ENCODE assay signal across 8 mouse cellular contexts in genomic region chr9:71663421-71664217, GRCm38 (mm10).
A peak's percentile ranks its signal among the peaks of the same experiment; 100 is the strongest.
DNase-seq lines count a peak whose midpoint lies in the region; ATAC-seq lines count a peak whose summit lies in the region.

No protein-coding gene starts in this region.

- no peaks in the 10 kb centered on the region for H3K9me3 ChIP-seq in heart, embryonic 15.5 days (replicated peaks)
- H3K9me3 ChIP-seq in midbrain, embryonic 16.5 days (replicated peaks; ENCODE audit: control insufficient read depth, low read length, poor library complexity, severe bottlenecking), result no peaks in the 10 kb centered on the region

- no peak overlapping the region for H3K9ac ChIP-seq in heart, embryonic 15.5 days
- no peak overlapping the region for H3K9ac ChIP-seq in midbrain, embryonic 16.5 days (ENCODE audit: low read depth, low read length)

- no peak overlapping the region for H3K4me2 ChIP-seq in heart, embryonic 15.5 days
- no peak overlapping the region for H3K4me2 ChIP-seq in midbrain, embryonic 16.5 days (ENCODE audit: low read length)

- H3K79me2 ChIP-seq in macrophage (ENCODE audit: inconsistent target), result no peaks in the 10 kb centered on the region

- 41% methylated on average over 11 of the region's 11 CpGs for WGBS in heart, embryonic 15.5 days
- 78% methylated on average over 11 of the region's 11 CpGs for WGBS in macrophage (ENCODE audit: missing documents)
- 70% methylated on average over 11 of the region's 11 CpGs for WGBS in midbrain, embryonic 16.5 days

- ATAC-seq in heart, embryonic 15.5 days (replicated peaks; ENCODE audit: insufficient number of reproducible peaks, insufficient read depth, low FRiP score, low read depth), result peak; percentile 53
- ATAC-seq in midbrain, embryonic 16.5 days, result no peak

- peak; percentile 26 for DNase-seq in adrenal gland, adult 2 months
- no peak for DNase-seq in adrenal gland, postnatal 14 days
- peak; percentile 77 to 88 for DNase-seq in kidney, postnatal 36 days
- no peak for DNase-seq in right cerebral cortex, postnatal 25 days
- DNase-seq in layer of hippocampus, adult 8-10 months (ENCODE audit: low spot score in 2 of 2), result no peak

- H3K36me3 ChIP-seq in heart, embryonic 15.5 days, result no peaks in the 10 kb centered on the region
- H3K36me3 ChIP-seq in macrophage (ENCODE audit: inconsistent target), result no peaks in the 10 kb centered on the region
- no peaks in the 10 kb centered on the region for H3K36me3 ChIP-seq in midbrain, embryonic 16.5 days (ENCODE audit: control insufficient read depth, insufficient read depth, low read length)

- H3K27ac ChIP-seq in heart, embryonic 15.5 days, result peak overlapping the region; percentile 63
- peak overlapping the region; percentile 51 for H3K27ac ChIP-seq in macrophage
- no peak overlapping the region for H3K27ac ChIP-seq in midbrain, embryonic 16.5 days (ENCODE audit: low read length)

- peaks cover 61% of the 10 kb centered on the region for H3K4me1 ChIP-seq in heart, embryonic 15.5 days (replicated peaks)
- H3K4me1 ChIP-seq in midbrain, embryonic 16.5 days (ENCODE audit: control insufficient read depth, insufficient read depth, low read length), result no peaks in the 10 kb centered on the region

- H3K27me3 ChIP-seq in heart, embryonic 15.5 days, result no peaks in the 10 kb centered on the region
- H3K27me3 ChIP-seq in midbrain, embryonic 16.5 days (ENCODE audit: control insufficient read depth, insufficient read depth, low read depth, low read length), result no peaks in the 10 kb centered on the region

- H3K4me3 ChIP-seq in heart, embryonic 15.5 days, result no peak overlapping the region
- H3K4me3 ChIP-seq in macrophage (ENCODE audit: inconsistent target), result no peak overlapping the region
- no peak overlapping the region for H3K4me3 ChIP-seq in midbrain, embryonic 16.5 days (ENCODE audit: low read depth, low read length)

Comparison
In these comparisons a context has a peak if more than half of its experiments do, and no peak if none do; other contexts are left out.
1. DNase-seq: peak in adrenal gland, adult 2 months (single experiment) and kidney, postnatal 36 days (2 of 2); none in adrenal gland, postnatal 14 days (single experiment), right cerebral cortex, postnatal 25 days (single experiment) and layer of hippocampus, adult 8-10 months (0 of 2).